Mouse (Mus musculus): ENCODE data around the gene Mphosph9. TPM values are rescaled to one million over a fixed set of nuclear protein-coding genes. Genes with fewer than 3 reads are reported as not detected.

Mphosph9 gene
- polyA plus RNA-seq, 1 experiment from 2014 or later: 3.0 TPM

- TF ChIP-seq EP300 (IDR thresholded peaks at IDR 0.05; ENCODE audit: low read depth) (no peak), CTCF (IDR thresholded peaks at IDR 0.05; ENCODE audit: low read depth) (no peak)
- no peaks in the 10 kb centered on the region for H3K9me3 ChIP-seq (ENCODE audit: low read length)
- DNase-seq: no peak
- ATAC-seq: 0 out of 2 replicates have a peak, but pooled peaks have one; percentile 35
- H3K4me3 ChIP-seq (ENCODE audit: low read depth, low read length): no peak overlapping the region
- no peaks in the 10 kb centered on the region for H3K27me3 ChIP-seq (ENCODE audit: insufficient read depth, low read length)
- 81% methylated on average over 2 of the region's 2 CpGs for WGBS (ENCODE audit: insufficient replicate concordance)
- peak overlapping the region; percentile 16 for H3K9ac ChIP-seq (replicated peaks)
- H3K4me1 ChIP-seq (ENCODE audit: insufficient read depth): peaks cover 39% of the 10 kb centered on the region
- H3K4me2 ChIP-seq (ENCODE audit: low read depth, low read length): no peak overlapping the region
- H3K36me3 ChIP-seq (replicated peaks; ENCODE audit: insufficient read depth, low read length): no peaks in the 10 kb centered on the region
- H3K27ac ChIP-seq (ENCODE audit: low read depth): no peak overlapping the region
Measured at GRCm38 (mm10) chr5:124201564-124201963, 126.2 kb downstream of the Mphosph9 start.

Other genes with a start within 250 kb of the Mphosph9 start
- gene Abcb9, start 232.2 kb downstream of the Mphosph9 start, polyA plus RNA-seq (2015; fragmentation: Nextera tagmentation; extraction: Ambion mirVana): 3.7 and 3.8 TPM in 2 replicates
- 14.9 and 16.8 TPM in 2 replicates for gene Ogfod2, start 215.7 kb downstream of the Mphosph9 start, polyA plus RNA-seq (2015; fragmentation: Nextera tagmentation; extraction: Ambion mirVana)
- 53.9 and 54.3 TPM in 2 replicates for gene Arl6ip4, start 211.9 kb downstream of the Mphosph9 start, polyA plus RNA-seq (2015; fragmentation: Nextera tagmentation; extraction: Ambion mirVana)
- gene Pitpnm2, start 78.2 kb downstream of the Mphosph9 start, polyA plus RNA-seq (2015; fragmentation: Nextera tagmentation; extraction: Ambion mirVana): 2.1 and 2.4 TPM in 2 replicates
- 4.5 and 4.9 TPM in 2 replicates for gene 2810006K23Rik, start 117 bp upstream of the Mphosph9 start, polyA plus RNA-seq (2015; fragmentation: Nextera tagmentation; extraction: Ambion mirVana)
- 31.7 and 44.7 TPM in 2 replicates for gene Cdk2ap1, start 35.1 kb upstream of the Mphosph9 start, polyA plus RNA-seq (2015; fragmentation: Nextera tagmentation; extraction: Ambion mirVana)
- gene Sbno1, start 98.0 kb upstream of the Mphosph9 start, polyA plus RNA-seq (2015; fragmentation: Nextera tagmentation; extraction: Ambion mirVana): 30.0 and 30.6 TPM in 2 replicates
- 26.7 and 30.6 TPM in 2 replicates for gene Kmt5a, start 112.0 kb upstream of the Mphosph9 start, polyA plus RNA-seq (2015; fragmentation: Nextera tagmentation; extraction: Ambion mirVana)
- gene Rilpl2, start 150.4 kb upstream of the Mphosph9 start, polyA plus RNA-seq (2015; fragmentation: Nextera tagmentation; extraction: Ambion mirVana): 10.3 and 11.0 TPM in 2 replicates
- gene Snrnp35, start 155.2 kb upstream of the Mphosph9 start, polyA plus RNA-seq (2015; fragmentation: Nextera tagmentation; extraction: Ambion mirVana): 5.9 and 6.5 TPM in 2 replicates
- gene Rilpl1, start 203.4 kb upstream of the Mphosph9 start, polyA plus RNA-seq (2015; fragmentation: Nextera tagmentation; extraction: Ambion mirVana): 2.4 and 3.3 TPM in 2 replicates
- 253 and 267 TPM in 2 replicates for gene Tmed2, start 212.7 kb upstream of the Mphosph9 start, polyA plus RNA-seq (2015; fragmentation: Nextera tagmentation; extraction: Ambion mirVana)
- gene Ddx55, start 224.9 kb upstream of the Mphosph9 start, polyA plus RNA-seq (2015; fragmentation: Nextera tagmentation; extraction: Ambion mirVana): 3.6 and 3.7 TPM in 2 replicates

All from liver, postnatal 0 days (tissue).